Mouse (Mus musculus) G1E (cell line): ENCODE measurements around the gene Rnf180. TPM values are rescaled to one million over a fixed set of nuclear protein-coding genes. Genes with fewer than 3 reads are reported as not detected.

Experiments
- ATAC-seq: 2 replicates; pipeline ENCODE4 v1.8.0; 2016; ENCODE audit warnings: mild to moderate bottlenecking; ENCODE audit not compliant: insufficient number of reproducible peaks, poor library complexity, low FRiP score, severe bottlenecking; ENCODE audit errors: extremely low read depth
- DNase-seq: peaks from one replicate; pipeline ENCODE4 v3.0.0; 2012; ENCODE audit warnings: low spot score
- H3K27me3 ChIP-seq: 2 replicates; pipeline ENCODE4 v1.6.1; 2012; ENCODE audit warnings: mild to moderate bottlenecking, low read length, inconsistent platforms; ENCODE audit not compliant: insufficient read depth
- H3K36me3 ChIP-seq: replicated peaks from 2 replicates; pipeline ENCODE3; 2012; ENCODE audit warnings: mild to moderate bottlenecking, inconsistent platforms
- H3K4me1 ChIP-seq: 2 replicates; pipeline ENCODE4 v1.6.1; 2012; ENCODE audit warnings: low read depth, low read length, inconsistent platforms, mixed read lengths; ENCODE audit not compliant: insufficient read depth
- H3K4me3 ChIP-seq: 2 replicates; pipeline ENCODE4 v1.5.1; 2012; ENCODE audit warnings: low read depth, mild to moderate bottlenecking, inconsistent platforms, low read length, moderate library complexity, mixed read lengths
- H3K9me3 ChIP-seq: replicated peaks from 2 replicates; pipeline ENCODE4 v1.6.1; 2012; ENCODE audit warnings: inconsistent platforms
- CTCF ChIP-seq: IDR thresholded peaks from 2 replicates; pipeline ENCODE4 v1.5.1; 2012; ENCODE audit warnings: low read depth, low read length, inconsistent platforms, mixed read lengths
- GATA1 ChIP-seq: IDR thresholded peaks from 2 replicates; pipeline ENCODE4 v1.6.1; 2012; ENCODE audit warnings: borderline replicate concordance, low read length, inconsistent platforms, mixed read lengths
- GATA2 ChIP-seq: IDR thresholded peaks from 2 replicates; pipeline ENCODE4 v1.6.1; 2012; ENCODE audit warnings: low read depth, low read length, inconsistent platforms, borderline replicate concordance
- POLR2AphosphoS5 ChIP-seq: IDR thresholded peaks from 2 replicates; pipeline ENCODE4 v1.6.1; 2012; ENCODE audit warnings: low read depth, low read length, inconsistent platforms; ENCODE audit not compliant: insufficient replicate concordance
- TAL1 ChIP-seq: conservative IDR thresholded peaks from 2 replicates; pipeline ENCODE4 v1.6.1; 2012; ENCODE audit warnings: low read depth, low read length, inconsistent platforms, mixed read lengths
- polyA plus RNA-seq: library from polyadenylated mRNA; stranded (reverse); fragments of >175 nt; gene quantifications from 2 replicates; pipeline ENCODE4 v1.2.3, GENCODE M21; 2012
- total RNA-seq, 2 experiments: library from RNA; stranded (forward) in 1 of 2; stranded (reverse) in 1 of 2; fragments of 200-1000 nt in 1 of 2; fragments of >200 nt in 1 of 2; fragmentation: Nextera tagmentation in 1 of 2; gene quantifications; 2 replicates each; pipeline ENCODE4 v1.2.3; 2014 to 2017

Gene Rnf180
- total and polyA plus RNA-seq, 3 experiments: 0.11 TPM; not detected in 2

GRCm38 (mm10) chr13:105224048-105224447, 70.6 kb downstream of the Rnf180 start:
- no peaks in the 10 kb centered on the region for H3K36me3 ChIP-seq
- no peaks in the 10 kb centered on the region for H3K9me3 ChIP-seq

GRCm38 (mm10) chr13:105223147-105223546, 71.5 kb downstream of the Rnf180 start:
- ATAC-seq (no peak), DNase-seq (no peak)
- Histone ChIP-seq H3K4me3 (no peak overlapping the region), H3K36me3 (no peaks in the 10 kb centered on the region), H3K9me3 (no peaks in the 10 kb centered on the region), H3K27me3 (peaks cover 14% of the 10 kb centered on the region), H3K4me1 (no peaks in the 10 kb centered on the region)
- TF ChIP-seq TAL1 (no peak), POLR2AphosphoS5 (no peak), CTCF (no peak), GATA2 (no peak), GATA1 (no peak)

More at GRCm38 (mm10) chr13:105224048-105224447, 70.6 kb downstream of the Rnf180 start:
- DNase-seq (no peak), ATAC-seq (no peak)
- no peak overlapping the region for H3K4me3 ChIP-seq
- peaks cover 14% of the 10 kb centered on the region for H3K27me3 ChIP-seq
- H3K4me1 ChIP-seq: no peaks in the 10 kb centered on the region
- TF ChIP-seq GATA1 (no peak), POLR2AphosphoS5 (no peak), GATA2 (no peak), CTCF (no peak), TAL1 (no peak)

- DNase-seq (no peak), ATAC-seq (no peak)
- Histone ChIP-seq H3K36me3 (no peaks in the 10 kb centered on the region), H3K4me1 (no peaks in the 10 kb centered on the region), H3K4me3 (no peak overlapping the region), H3K9me3 (no peaks in the 10 kb centered on the region), H3K27me3 (peaks cover 14% of the 10 kb centered on the region)
- TF ChIP-seq GATA2: no peak
- TF ChIP-seq GATA1: no peak
Measured at GRCm38 (mm10) chr13:105222016-105222725, 72.4 kb downstream of the Rnf180 start.

GRCm38 (mm10) chr13:105210746-105211145, 83.9 kb downstream of the Rnf180 start:
- no peak for TF ChIP-seq GATA2
- TF ChIP-seq CTCF: no peak
- TF ChIP-seq POLR2AphosphoS5: no peak
- no peak for TF ChIP-seq TAL1
- no peak for TF ChIP-seq GATA1
- Histone ChIP-seq H3K4me1 (no peaks in the 10 kb centered on the region), H3K36me3 (no peaks in the 10 kb centered on the region), H3K4me3 (no peak overlapping the region), H3K9me3 (no peaks in the 10 kb centered on the region), H3K27me3 (peaks cover 13% of the 10 kb centered on the region)
- ATAC-seq (no peak), DNase-seq (no peak)

GRCm38 (mm10) chr13:105203851-105204250, 90.8 kb downstream of the Rnf180 start:
- ATAC-seq: no peak

GRCm38 (mm10) chr13:105198658-105199057, 96.0 kb downstream of the Rnf180 start:
- no peak for ATAC-seq
- no peaks in the 10 kb centered on the region for H3K36me3 ChIP-seq
- H3K27me3 ChIP-seq: peaks cover 8% of the 10 kb centered on the region
- no peak for DNase-seq
- peaks cover 4% of the 10 kb centered on the region; the same call in 1 of the 2 replicates for H3K4me1 ChIP-seq
- no peak overlapping the region for H3K4me3 ChIP-seq
- TF ChIP-seq POLR2AphosphoS5 (no peak), GATA2 (no peak), TAL1 (no peak)
- no peaks in the 10 kb centered on the region for H3K9me3 ChIP-seq

More at GRCm38 (mm10) chr13:105203851-105204250, 90.8 kb downstream of the Rnf180 start:
- peaks cover 13% of the 10 kb centered on the region for H3K27me3 ChIP-seq
- H3K9me3 ChIP-seq: no peaks in the 10 kb centered on the region
- no peaks in the 10 kb centered on the region for H3K4me1 ChIP-seq
- H3K36me3 ChIP-seq: no peaks in the 10 kb centered on the region
- no peak for DNase-seq
- no peak overlapping the region for H3K4me3 ChIP-seq
- TF ChIP-seq GATA2: no peak
- TF ChIP-seq TAL1: no peak
- TF ChIP-seq POLR2AphosphoS5: no peak
- no peak for TF ChIP-seq CTCF
- TF ChIP-seq GATA1: no peak
